Mouse (Mus musculus): ENCODE measurements around the gene Flrt3. TPM values are rescaled to one million over a fixed set of nuclear protein-coding genes. Genes with fewer than 3 reads are reported as not detected.

Gene Flrt3
- total and polyA plus RNA-seq, 3 experiments = not detected

GRCm38 (mm10) chr2:140673466-140673865 lies 2.2 kb upstream of the Flrt3 start:
- DNase-seq (ENCODE audit: extremely low read depth) = no peak
- Histone ChIP-seq H3K4me2 (ENCODE audit: insufficient read depth, low read depth, poor library complexity, severe bottlenecking) (no peak overlapping the region), H3K79me2 (replicated peaks; ENCODE audit: control insufficient read depth, extremely low read depth, insufficient read depth, poor library complexity, severe bottlenecking) (no peaks in the 10 kb centered on the region), H3K4me1 (ENCODE audit: control insufficient read depth in 1 of 2, insufficient read depth in 2 of 2) (no peaks in the 10 kb centered on the region), H3K36me3 (replicated peaks in 1 of 2; ENCODE audit: control insufficient read depth in 1 of 2, insufficient read depth in 1 of 2, low read length in 1 of 2) (no peaks in the 10 kb centered on the region), H3K9ac (ENCODE audit: insufficient read depth, low read depth) (no peak overlapping the region), H3K27me3 (replicated peaks) (no peaks in the 10 kb centered on the region), H3K27ac (ENCODE audit: insufficient read depth, low read depth) (no peak overlapping the region), H3K4me3 (replicated peaks in 1 of 3; ENCODE audit: low read depth in 2 of 3, low read length in 2 of 3, poor library complexity in 1 of 3) (no peak overlapping the region), H3K9me3 (replicated peaks; ENCODE audit: low read length) (peaks cover 48% of the 10 kb centered on the region)
- dilution Hi-C loops (cut with MboI; ENCODE audit: extremely low pct_ligation_motif_present, extremely low pct_unique_long_range_greater_than_20kb, low sequenced_read_pairs) (no loop called here), in situ Hi-C loops (cut with MboI; ENCODE audit: low pct_ligation_motif_present, low pct_unique_long_range_greater_than_20kb, low sequenced_read_pairs) (no loop called here)
- TF ChIP-seq MXI1 (IDR thresholded peaks at IDR 0.05; ENCODE audit: low read depth, low read length) (no peak), JUND (conservative IDR thresholded peaks at IDR 0.05; ENCODE audit: low read depth, low read length) (no peak), MEF2A (IDR thresholded peaks at IDR 0.05; ENCODE audit: borderline replicate concordance, low read depth, low read length) (no peak), SMC3 (IDR thresholded peaks at IDR 0.05; ENCODE audit: low read depth, low read length) (no peak), POLR2A (IDR thresholded peaks at IDR 0.05; ENCODE audit: low read depth, low read length) (no peak), SIN3A (IDR thresholded peaks at IDR 0.05; ENCODE audit: low read length) (no peak), ETS1 (conservative IDR thresholded peaks at IDR 0.05; ENCODE audit: low read depth, low read length) (no peak), RCOR1 (conservative IDR thresholded peaks at IDR 0.05; ENCODE audit: low read depth, low read length) (no peak), USF2 (conservative IDR thresholded peaks at IDR 0.05; ENCODE audit: low read depth, low read length) (no peak), BHLHE40 (IDR thresholded peaks at IDR 0.05; ENCODE audit: low read depth, low read length) (no peak), UBTF (IDR thresholded peaks at IDR 0.05; ENCODE audit: low read depth, low read length) (no peak), TCF12 (IDR thresholded peaks at IDR 0.05; ENCODE audit: low read depth, low read length) (no peak), CHD2 (IDR thresholded peaks at IDR 0.05; ENCODE audit: low read length) (no peak), EP300 (IDR thresholded peaks at IDR 0.05; ENCODE audit: low read length) (no peak)

GRCm38 (mm10) chr2:140670457-140670856 lies 812 bp downstream of the Flrt3 start:
- Histone ChIP-seq H3K9ac (ENCODE audit: insufficient read depth, low read depth) (no peak overlapping the region), H3K4me3 (replicated peaks in 1 of 3; ENCODE audit: low read depth in 2 of 3, low read length in 2 of 3, poor library complexity in 1 of 3) (no peak overlapping the region)
- dilution Hi-C loops (cut with MboI; ENCODE audit: extremely low pct_ligation_motif_present, extremely low pct_unique_long_range_greater_than_20kb, low sequenced_read_pairs) = no loop called here

GRCm38 (mm10) chr2:140669786-140670185 lies 1.5 kb downstream of the Flrt3 start:
- no peak overlapping the region for H3K4me2 ChIP-seq (ENCODE audit: insufficient read depth, low read depth, poor library complexity, severe bottlenecking)
- no peaks in the 10 kb centered on the region for H3K36me3 ChIP-seq (replicated peaks in 1 of 2; ENCODE audit: control insufficient read depth in 1 of 2, insufficient read depth in 1 of 2, low read length in 1 of 2)
- TF ChIP-seq EP300 (IDR thresholded peaks at IDR 0.05; ENCODE audit: low read length) = no peak
- H3K4me1 ChIP-seq (ENCODE audit: control insufficient read depth in 1 of 2, insufficient read depth in 2 of 2) = no peaks in the 10 kb centered on the region
- dilution Hi-C loops (cut with MboI; ENCODE audit: extremely low pct_ligation_motif_present, extremely low pct_unique_long_range_greater_than_20kb, low sequenced_read_pairs) = no loop called here
- DNase-seq (ENCODE audit: extremely low read depth) = no peak
- H3K9me3 ChIP-seq (replicated peaks; ENCODE audit: low read length) = peaks cover 50% of the 10 kb centered on the region
- H3K9ac ChIP-seq (ENCODE audit: insufficient read depth, low read depth) = no peak overlapping the region
- in situ Hi-C loops (cut with MboI; ENCODE audit: low pct_ligation_motif_present, low pct_unique_long_range_greater_than_20kb, low sequenced_read_pairs) = no loop called here
- H3K27me3 ChIP-seq (replicated peaks) = no peaks in the 10 kb centered on the region
- H3K79me2 ChIP-seq (replicated peaks; ENCODE audit: control insufficient read depth, extremely low read depth, insufficient read depth, poor library complexity, severe bottlenecking) = no peaks in the 10 kb centered on the region
- H3K27ac ChIP-seq (ENCODE audit: insufficient read depth, low read depth) = no peak overlapping the region
- H3K4me3 ChIP-seq (replicated peaks in 1 of 3; ENCODE audit: low read depth in 2 of 3, low read length in 2 of 3, poor library complexity in 1 of 3) = no peak overlapping the region

More at GRCm38 (mm10) chr2:140670457-140670856, 812 bp downstream of the Flrt3 start:
- Histone ChIP-seq H3K27ac (ENCODE audit: insufficient read depth, low read depth) (no peak overlapping the region), H3K36me3 (replicated peaks in 1 of 2; ENCODE audit: control insufficient read depth in 1 of 2, insufficient read depth in 1 of 2, low read length in 1 of 2) (no peaks in the 10 kb centered on the region), H3K27me3 (replicated peaks) (no peaks in the 10 kb centered on the region), H3K4me2 (ENCODE audit: insufficient read depth, low read depth, poor library complexity, severe bottlenecking) (no peak overlapping the region), H3K79me2 (replicated peaks; ENCODE audit: control insufficient read depth, extremely low read depth, insufficient read depth, poor library complexity, severe bottlenecking) (no peaks in the 10 kb centered on the region), H3K9me3 (replicated peaks; ENCODE audit: low read length) (peaks cover 54% of the 10 kb centered on the region), H3K4me1 (ENCODE audit: control insufficient read depth in 1 of 2, insufficient read depth in 2 of 2) (no peaks in the 10 kb centered on the region)
- no peak for DNase-seq (ENCODE audit: extremely low read depth)
- TF ChIP-seq USF2 (conservative IDR thresholded peaks at IDR 0.05; ENCODE audit: low read depth, low read length) = no peak
- in situ Hi-C loops (cut with MboI; ENCODE audit: low pct_ligation_motif_present, low pct_unique_long_range_greater_than_20kb, low sequenced_read_pairs) = no loop called here

Data from CH12.LX (cell line).